Mouse (Mus musculus) hindbrain, embryonic 12.5 days (tissue): ENCODE measurements around the gene Rbm33. TPM values are rescaled to one million over a fixed set of nuclear protein-coding genes. Genes with fewer than 3 reads are reported as not detected.

Experiments used
- ATAC-seq: fragments of 200-750 bp; cut with Nextera tagmentation; 2 replicates; pipeline ENCODE4 v1.8.0; 2017; ENCODE audit warnings: moderate TSS enrichment; ENCODE audit not compliant: low FRiP score
- H3K27ac ChIP-seq: fragments of 300-500 bp; sonication (generic); 2 replicates; pipeline ENCODE4 v1.5.1; 2016; ENCODE audit warnings: mild to moderate bottlenecking
- H3K27me3 ChIP-seq: fragments of 300-500 bp; sonication (generic); 2 replicates; pipeline ENCODE4 v1.6.1; 2016; ENCODE audit warnings: mild to moderate bottlenecking
- H3K36me3 ChIP-seq: fragments of 300-500 bp; sonication (generic); 2 replicates; pipeline ENCODE4 v1.6.1; 2016; ENCODE audit warnings: mild to moderate bottlenecking
- H3K4me1 ChIP-seq: fragments of 300-500 bp; sonication (generic); 2 replicates; pipeline ENCODE4 v1.6.1; 2016
- H3K4me2 ChIP-seq: fragments of 300-500 bp; sonication (generic); replicated peaks from 2 replicates; pipeline ENCODE4 v1.6.1; 2016; ENCODE audit warnings: mild to moderate bottlenecking
- H3K4me3 ChIP-seq: fragments of 300-500 bp; sonication (generic); 2 replicates; pipeline ENCODE4 v1.5.1; 2016; ENCODE audit warnings: mild to moderate bottlenecking
- H3K9ac ChIP-seq: fragments of 300-500 bp; sonication (generic); 2 replicates; pipeline ENCODE4 v1.6.1; 2016; ENCODE audit warnings: mild to moderate bottlenecking, moderate library complexity
- H3K9me3 ChIP-seq: fragments of 300-500 bp; sonication (generic); replicated peaks from 2 replicates; pipeline ENCODE4 v1.6.1; 2016; ENCODE audit warnings: mild to moderate bottlenecking
- WGBS: fragments of 180-500 bp; shearing (Covaris S2); methylation state at CpG from one replicate; pipeline ENCODE4 v1.1.7; 2016; 5-methylcytosine and 5-hydroxymethylcytosine counted together
- polyA plus RNA-seq: library from polyadenylated mRNA; unstranded; fragments of >200 nt; fragmentation: Nextera tagmentation; extraction: Ambion mirVana; gene quantifications from 2 replicates; pipeline ENCODE4 v1.2.1, GENCODE M21; 2016

The Rbm33 gene
- polyA plus RNA-seq, 1 experiment from 2014 or later: 24.5 TPM

DNA sequence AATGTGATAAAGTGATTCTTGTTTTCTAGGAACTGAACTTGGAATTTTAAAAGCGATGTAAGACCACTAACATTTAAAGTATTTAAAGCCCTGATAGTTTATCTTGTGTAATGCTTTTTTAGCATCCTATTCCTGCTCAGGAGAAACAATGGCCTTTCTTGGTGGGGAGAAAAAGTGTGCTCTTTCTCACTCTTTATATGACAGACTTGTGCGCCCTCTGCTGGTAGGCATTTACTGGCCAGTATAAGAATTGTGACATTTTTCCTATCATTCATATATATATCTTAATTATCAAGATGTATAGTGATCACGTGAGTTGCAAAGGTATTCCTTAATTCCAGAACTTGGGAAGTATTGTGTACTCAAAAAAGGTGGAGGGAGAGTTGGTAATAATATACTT is 71.3 kb downstream of the Rbm33 start:
- H3K9me3 ChIP-seq: no peaks in the 10 kb centered on the region
- 58% methylated on average over 3 of the region's 3 CpGs for WGBS
- H3K4me1 ChIP-seq: no peaks in the 10 kb centered on the region
- no peak overlapping the region for H3K27ac ChIP-seq
- H3K4me3 ChIP-seq: no peak overlapping the region
- ATAC-seq: no peak
- no peak overlapping the region for H3K9ac ChIP-seq
- H3K4me2 ChIP-seq: no peak overlapping the region
- peaks cover 50% of the 10 kb centered on the region for H3K36me3 ChIP-seq
- no peaks in the 10 kb centered on the region for H3K27me3 ChIP-seq

- no peak overlapping the region for H3K27ac ChIP-seq
- no peak overlapping the region for H3K4me3 ChIP-seq
- no peaks in the 10 kb centered on the region for H3K9me3 ChIP-seq
- no peaks in the 10 kb centered on the region for H3K27me3 ChIP-seq
- H3K9ac ChIP-seq: no peak overlapping the region
- peaks cover 63% of the 10 kb centered on the region for H3K36me3 ChIP-seq
- WGBS: 92% methylated on average over 6 of the region's 6 CpGs
- H3K4me2 ChIP-seq: no peak overlapping the region
- ATAC-seq: no peak
- H3K4me1 ChIP-seq: no peaks in the 10 kb centered on the region
These were observed 73.3 kb downstream of the Rbm33 start for GRCm38 (mm10) chr5:28390189-28390588.

DNA sequence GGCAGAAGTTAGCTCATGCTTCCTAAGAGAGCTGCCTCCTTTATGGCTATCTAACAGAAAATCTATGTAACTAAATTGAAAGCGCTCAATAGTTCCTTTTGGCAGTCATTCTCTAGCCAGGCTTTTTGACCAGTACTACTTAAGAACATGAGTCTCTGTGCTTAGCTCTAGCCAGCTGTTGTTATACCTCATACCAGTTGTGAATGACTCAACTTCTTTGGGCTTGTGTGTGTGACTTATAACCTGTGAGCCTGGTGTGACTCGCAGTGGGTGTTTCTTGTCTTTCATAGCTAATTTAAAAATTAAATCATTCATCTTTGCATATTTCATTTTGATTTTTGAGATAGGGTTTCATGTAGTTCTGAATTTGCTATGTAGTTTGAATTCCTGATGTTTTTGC is 80.4 kb downstream of the Rbm33 start:
- Histone ChIP-seq H3K4me1 (no peaks in the 10 kb centered on the region), H3K4me3 (no peak overlapping the region), H3K9ac (no peak overlapping the region), H3K9me3 (no peaks in the 10 kb centered on the region), H3K36me3 (peaks cover 34% of the 10 kb centered on the region), H3K4me2 (no peak overlapping the region), H3K27me3 (no peaks in the 10 kb centered on the region), H3K27ac (no peak overlapping the region)
- ATAC-seq: no peak
- 96% methylated on average over 2 of the region's 2 CpGs for WGBS

DNA sequence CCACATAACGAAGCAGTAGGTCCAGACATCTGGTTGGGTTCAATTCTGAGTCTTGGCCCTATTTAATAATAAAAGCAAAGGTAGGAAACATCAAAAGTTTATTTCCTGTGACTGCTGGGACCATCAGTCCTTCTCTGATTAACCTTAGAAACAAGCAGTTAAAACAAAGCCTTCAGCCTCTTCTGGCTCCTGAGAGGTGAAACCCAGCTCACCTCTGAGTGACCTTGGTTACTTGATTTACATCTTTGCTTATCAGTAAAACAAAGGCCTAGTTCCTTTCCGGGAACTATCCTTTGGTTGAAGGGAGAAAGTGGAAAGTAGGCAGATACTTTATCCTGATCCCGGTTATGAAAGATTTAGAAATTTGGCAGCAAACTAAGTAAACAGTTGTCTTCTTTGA is 81.8 kb downstream of the Rbm33 start:
- H3K4me1 ChIP-seq: no peaks in the 10 kb centered on the region
- WGBS: 87% methylated on average over 3 of the region's 3 CpGs
- peaks cover 34% of the 10 kb centered on the region for H3K36me3 ChIP-seq
- H3K9me3 ChIP-seq: no peaks in the 10 kb centered on the region
- H3K4me2 ChIP-seq: no peak overlapping the region
- H3K9ac ChIP-seq: no peak overlapping the region
- no peak overlapping the region for H3K27ac ChIP-seq
- ATAC-seq: no peak
- H3K27me3 ChIP-seq: no peaks in the 10 kb centered on the region
- H3K4me3 ChIP-seq: no peak overlapping the region

- Histone ChIP-seq H3K4me1 (no peaks in the 10 kb centered on the region), H3K4me2 (no peak overlapping the region), H3K36me3 (peaks cover 25% of the 10 kb centered on the region), H3K4me3 (no peak overlapping the region), H3K27ac (no peak overlapping the region), H3K27me3 (no peaks in the 10 kb centered on the region), H3K9ac (no peak overlapping the region), H3K9me3 (no peaks in the 10 kb centered on the region)
- 100% methylated on average over 2 of the region's 2 CpGs for WGBS
- no peak for ATAC-seq
These were observed 82.7 kb downstream of the Rbm33 start for GRCm38 (mm10) chr5:28399451-28400115.

DNA sequence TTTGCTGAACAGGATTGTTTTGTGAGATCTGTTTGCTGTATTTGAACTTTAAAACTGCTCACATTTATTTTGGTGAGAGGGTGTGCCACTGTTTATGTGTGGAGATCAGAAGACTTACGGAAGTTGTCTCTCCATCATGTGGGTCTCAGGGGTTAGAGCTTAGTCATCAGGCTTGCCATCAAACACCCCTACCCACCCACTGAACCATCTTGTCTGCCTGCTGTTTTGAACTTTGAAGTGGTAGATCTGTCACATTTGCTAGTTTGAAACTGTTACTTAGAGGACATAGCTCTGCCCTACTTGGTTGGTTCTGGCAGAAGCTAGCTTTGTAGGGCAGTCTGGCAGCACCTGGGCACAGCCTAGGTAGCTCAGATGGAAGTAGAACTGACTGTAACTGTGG is 85.8 kb downstream of the Rbm33 start:
- Histone ChIP-seq H3K4me2 (no peak overlapping the region), H3K9me3 (no peaks in the 10 kb centered on the region), H3K36me3 (0 out of 2 replicates have a peak, but pooled peaks cover 6% of the 10 kb centered on the region), H3K27me3 (no peaks in the 10 kb centered on the region), H3K9ac (no peak overlapping the region), H3K4me3 (no peak overlapping the region), H3K4me1 (no peaks in the 10 kb centered on the region), H3K27ac (no peak overlapping the region)
- ATAC-seq: no peak
- WGBS: 100% methylated on average over 1 of the region's 1 CpGs

DNA sequence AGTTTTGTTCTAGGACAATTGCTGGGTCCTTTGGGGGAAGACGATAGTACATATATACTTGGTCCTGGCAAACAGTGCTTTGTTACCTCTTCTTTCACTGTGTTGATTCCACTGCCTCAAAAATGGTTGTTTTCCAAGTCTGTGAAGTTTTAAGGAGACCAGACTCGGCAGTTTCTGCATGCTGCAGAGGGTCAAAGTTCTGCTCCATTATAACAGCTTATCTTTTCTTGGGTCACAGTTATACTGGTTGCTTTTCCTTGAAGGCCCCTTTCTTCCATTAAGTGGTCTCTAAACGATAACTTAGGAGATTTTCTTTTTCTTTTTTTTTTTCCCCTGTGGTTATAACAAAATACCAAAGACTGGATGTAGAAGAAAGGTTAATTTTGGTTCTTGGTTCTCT is 89.7 kb downstream of the Rbm33 start:
- Histone ChIP-seq H3K9ac (no peak overlapping the region), H3K4me3 (no peak overlapping the region), H3K27ac (no peak overlapping the region), H3K36me3 (peaks cover 30% of the 10 kb centered on the region), H3K4me1 (no peaks in the 10 kb centered on the region), H3K9me3 (no peaks in the 10 kb centered on the region), H3K27me3 (no peaks in the 10 kb centered on the region), H3K4me2 (no peak overlapping the region)
- no peak for ATAC-seq
- WGBS: over 99% methylated on average over 3 of the region's 3 CpGs

GRCm38 (mm10) chr5:28412006-28412685 is 95.2 kb downstream of the Rbm33 start:
- H3K9me3 ChIP-seq: no peaks in the 10 kb centered on the region
- H3K36me3 ChIP-seq: peaks cover 70% of the 10 kb centered on the region
- no peak overlapping the region for H3K4me3 ChIP-seq
- no peak overlapping the region for H3K27ac ChIP-seq
- no peaks in the 10 kb centered on the region for H3K27me3 ChIP-seq
- no peak overlapping the region for H3K4me2 ChIP-seq
- no peaks in the 10 kb centered on the region for H3K4me1 ChIP-seq
- WGBS: 95% methylated on average over 2 of the region's 2 CpGs
- no peak for ATAC-seq
- no peak overlapping the region for H3K9ac ChIP-seq

- H3K4me1 ChIP-seq: no peaks in the 10 kb centered on the region
- WGBS: 91% methylated on average over 5 of the region's 5 CpGs
- no peak overlapping the region for H3K4me3 ChIP-seq
- no peak overlapping the region for H3K4me2 ChIP-seq
- peaks cover 73% of the 10 kb centered on the region for H3K36me3 ChIP-seq
- ATAC-seq: no peak
- H3K9ac ChIP-seq: no peak overlapping the region
- H3K27me3 ChIP-seq: no peaks in the 10 kb centered on the region
- H3K27ac ChIP-seq: no peak overlapping the region
- H3K9me3 ChIP-seq: no peaks in the 10 kb centered on the region
These were observed 96.6 kb downstream of the Rbm33 start for GRCm38 (mm10) chr5:28413533-28413932.

- Histone ChIP-seq H3K4me3 (no peak overlapping the region), H3K9ac (no peak overlapping the region), H3K27me3 (no peaks in the 10 kb centered on the region), H3K4me2 (no peak overlapping the region), H3K27ac (no peak overlapping the region), H3K9me3 (no peaks in the 10 kb centered on the region), H3K36me3 (peaks cover 72% of the 10 kb centered on the region), H3K4me1 (no peaks in the 10 kb centered on the region)
- 94% methylated on average over 3 of the region's 3 CpGs for WGBS
- ATAC-seq: no peak
These were observed 97.2 kb downstream of the Rbm33 start for GRCm38 (mm10) chr5:28414076-28414475.

DNA sequence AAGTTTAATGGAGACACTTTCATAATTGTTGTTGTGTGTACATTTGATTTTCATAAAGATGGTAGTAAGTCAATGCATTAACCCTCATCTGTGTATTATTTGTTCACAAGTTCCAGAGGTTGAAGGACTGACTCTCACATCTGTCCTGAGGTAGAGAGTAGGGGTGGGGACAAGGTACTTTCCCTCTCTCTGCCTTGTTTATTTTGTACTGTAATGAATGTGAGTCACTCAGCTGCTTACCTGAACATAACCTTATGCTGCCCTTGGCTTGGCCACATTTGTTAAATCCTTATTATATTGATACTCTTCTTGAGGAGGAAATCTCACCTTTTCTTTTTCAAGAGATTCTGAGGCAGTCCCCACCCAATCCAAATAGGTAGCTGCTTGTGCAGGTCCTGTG is 99.1 kb downstream of the Rbm33 start:
- H3K27me3 ChIP-seq: no peaks in the 10 kb centered on the region
- no peak overlapping the region for H3K27ac ChIP-seq
- no peak overlapping the region for H3K9ac ChIP-seq
- no peaks in the 10 kb centered on the region for H3K4me1 ChIP-seq
- peaks cover 72% of the 10 kb centered on the region for H3K36me3 ChIP-seq
- no peak for ATAC-seq
- no peaks in the 10 kb centered on the region for H3K9me3 ChIP-seq
- H3K4me2 ChIP-seq: no peak overlapping the region
- H3K4me3 ChIP-seq: no peak overlapping the region

DNA sequence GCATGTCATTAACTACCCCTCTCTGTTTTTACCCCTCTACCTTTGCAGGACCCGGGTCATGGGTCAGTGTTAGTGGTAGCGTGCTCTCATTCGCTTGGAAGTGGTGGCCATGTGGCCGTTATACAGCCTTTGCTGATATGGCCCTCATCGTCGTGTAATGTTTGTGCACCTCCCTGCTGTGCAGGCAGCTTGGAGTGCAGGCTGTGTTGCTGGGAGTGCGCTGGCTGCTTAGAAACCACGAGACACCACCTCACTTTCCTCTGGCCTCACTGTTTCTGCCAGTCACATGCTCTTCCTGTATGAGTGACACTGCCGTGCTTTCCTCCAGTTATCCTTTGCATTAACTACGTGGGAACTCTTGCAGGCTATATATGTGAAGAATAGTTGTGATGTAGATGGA is 101.8 kb downstream of the Rbm33 start:
- H3K4me1 ChIP-seq: no peaks in the 10 kb centered on the region
- no peak overlapping the region for H3K27ac ChIP-seq
- peaks cover 52% of the 10 kb centered on the region for H3K36me3 ChIP-seq
- no peak overlapping the region for H3K4me3 ChIP-seq
- no peak overlapping the region for H3K9ac ChIP-seq
- H3K4me2 ChIP-seq: no peak overlapping the region
- no peaks in the 10 kb centered on the region for H3K27me3 ChIP-seq
- ATAC-seq: no peak
- H3K9me3 ChIP-seq: no peaks in the 10 kb centered on the region
- WGBS: 86% methylated on average over 10 of the region's 10 CpGs

DNA sequence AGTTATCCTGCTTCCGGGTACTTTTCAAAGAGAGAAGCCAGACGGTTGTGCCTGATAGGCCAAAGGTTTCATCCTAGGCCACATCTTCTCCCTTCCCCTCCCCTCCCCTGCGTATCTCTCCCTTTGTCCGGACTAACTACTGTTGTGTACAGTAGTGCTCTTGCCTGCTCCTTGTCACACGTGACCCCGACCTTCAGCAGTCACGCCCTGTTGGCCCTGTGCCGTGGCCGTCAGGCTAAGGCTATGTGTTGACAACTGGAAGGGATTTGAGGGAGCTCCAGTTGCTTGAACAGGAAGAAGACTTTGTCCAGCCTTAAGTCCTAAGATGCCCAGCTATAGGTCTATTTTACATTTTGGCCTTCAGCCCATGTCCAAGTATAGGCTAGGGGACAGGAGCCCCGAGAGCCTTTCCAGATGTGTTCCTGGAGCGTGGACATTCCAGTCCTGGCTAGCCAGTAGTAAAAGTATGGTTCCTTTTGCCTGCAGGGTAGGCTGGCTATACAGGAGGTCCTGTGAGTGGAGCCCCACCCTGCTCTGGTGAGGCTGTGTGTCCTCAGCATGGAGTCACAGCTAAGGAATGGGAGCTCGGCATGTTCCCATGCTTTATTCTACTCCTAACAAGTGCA is 102.8 kb downstream of the Rbm33 start:
- Histone ChIP-seq H3K36me3 (peaks cover 42% of the 10 kb centered on the region), H3K9ac (no peak overlapping the region), H3K27me3 (no peaks in the 10 kb centered on the region), H3K4me2 (no peak overlapping the region), H3K27ac (no peak overlapping the region), H3K4me3 (no peak overlapping the region), H3K4me1 (no peaks in the 10 kb centered on the region), H3K9me3 (no peaks in the 10 kb centered on the region)
- WGBS: 86% methylated on average over 12 of the region's 12 CpGs
- no peak for ATAC-seq
